Mouse (Mus musculus) MEL (cell line): ENCODE results near the gene H2-Q1.

Experiments
- GABPA ChIP-seq: IDR thresholded peaks from 2 replicates; pipeline ENCODE4 v1.6.1; 2012; ENCODE audit warnings: low read depth, mild to moderate bottlenecking, inconsistent platforms, low read length, improper control_type of control experiment, moderate library complexity
- POLR2A ChIP-seq, 2 experiments: IDR thresholded peaks; 2 replicates each; pipeline ENCODE4 v1.6.1; 2011 to 2012; ENCODE audit warnings: low read length in 2 of 2, mild to moderate bottlenecking in 2 of 2, control low read depth in 1 of 2, improper control_type of control experiment in 1 of 2, low read depth in 1 of 2, moderate library complexity in 1 of 2; ENCODE audit not compliant: control insufficient read depth in 1 of 2, insufficient read depth in 1 of 2, poor library complexity in 1 of 2

- TF ChIP-seq POLR2A (IDR thresholded peaks at IDR 0.05; ENCODE audit: control insufficient read depth in 1 of 2, insufficient read depth in 1 of 2, low read depth in 1 of 2, low read length in 2 of 2, poor library complexity in 1 of 2) (no peak), GABPA (no peak)
These were observed at the start of gene H2-Q1 for GRCm38 (mm10) chr17:35320327-35321081.
